Mouse (Mus musculus) MEL (cell line): Measurements from ENCODE around the gene Rcc1l.

Experiments used
- CHD2 ChIP-seq: IDR thresholded peaks from 2 replicates; pipeline ENCODE4 v1.6.1; 2011; ENCODE audit warnings: low read length, improper control_type of control experiment
- CTCF ChIP-seq, 3 experiments: IDR thresholded peaks in 2 of 3; conservative IDR thresholded peaks in 1 of 3; 2 replicates each; pipeline ENCODE4 v1.5.1; 2011 to 2012; ENCODE audit warnings: low read length in 3 of 3, low read depth in 2 of 3, mild to moderate bottlenecking in 2 of 3, improper control_type of control experiment in 1 of 3, inconsistent platforms in 1 of 3, mixed read lengths in 1 of 3, moderate library complexity in 1 of 3; ENCODE audit not compliant: control insufficient read depth in 1 of 3, insufficient read depth in 1 of 3, poor library complexity in 1 of 3, severe bottlenecking in 1 of 3
- E2F4 ChIP-seq: IDR thresholded peaks from 2 replicates; pipeline ENCODE4 v1.6.1; 2011; ENCODE audit warnings: low read depth, low read length, improper control_type of control experiment, borderline replicate concordance
- EP300 ChIP-seq, 2 experiments: IDR thresholded peaks; 2 replicates each; pipeline ENCODE4 v1.6.1; 2011; ENCODE audit warnings: improper control_type of control experiment in 2 of 2, low read length in 2 of 2, low read depth in 1 of 2, mild to moderate bottlenecking in 1 of 2
- KAT2A ChIP-seq: conservative IDR thresholded peaks from 2 replicates; pipeline ENCODE4 v1.6.1; 2012; ENCODE audit warnings: low read depth, low read length, improper control_type of control experiment, inconsistent platforms
- MAFK ChIP-seq: IDR thresholded peaks from 2 replicates; pipeline ENCODE4 v1.6.1; 2011; ENCODE audit warnings: low read depth, mild to moderate bottlenecking, low read length, improper control_type of control experiment, borderline replicate concordance
- POLR2A ChIP-seq, 2 experiments: IDR thresholded peaks; 2 replicates each; pipeline ENCODE4 v1.6.1; 2011 to 2012; ENCODE audit warnings: low read length in 2 of 2, mild to moderate bottlenecking in 2 of 2, control low read depth in 1 of 2, improper control_type of control experiment in 1 of 2, low read depth in 1 of 2, moderate library complexity in 1 of 2; ENCODE audit not compliant: control insufficient read depth in 1 of 2, insufficient read depth in 1 of 2, poor library complexity in 1 of 2
- UBTF ChIP-seq: IDR thresholded peaks from 2 replicates; pipeline ENCODE4 v1.6.1; 2012; ENCODE audit warnings: low read depth, mild to moderate bottlenecking, inconsistent platforms, low read length, improper control_type of control experiment, moderate library complexity, borderline replicate concordance; ENCODE audit not compliant: insufficient read depth
- ZC3H11A ChIP-seq: IDR thresholded peaks from 2 replicates; pipeline ENCODE4 v1.6.1; 2012; ENCODE audit warnings: low read depth, mild to moderate bottlenecking, inconsistent platforms, low read length, improper control_type of control experiment
- ZKSCAN1 ChIP-seq: IDR thresholded peaks from 2 replicates; pipeline ENCODE4 v1.6.1; 2012; ENCODE audit warnings: low read depth, mild to moderate bottlenecking, inconsistent platforms, low read length, improper control_type of control experiment, moderate library complexity

- TF ChIP-seq ZC3H11A (no peak), KAT2A (no peak), E2F4 (no peak), MAFK (no peak), POLR2A (IDR thresholded peaks at IDR 0.05; ENCODE audit: control insufficient read depth in 1 of 2, insufficient read depth in 1 of 2, low read depth in 1 of 2, low read length in 2 of 2, poor library complexity in 1 of 2) (no peak), UBTF (no peak), EP300 (IDR thresholded peaks at IDR 0.05; ENCODE audit: low read depth in 1 of 2, low read length in 2 of 2) (no peak), CHD2 (no peak), ZKSCAN1 (no peak), CTCF (IDR thresholded peaks at IDR 0.05 in 2 of 3, conservative IDR thresholded peaks at IDR 0.05 in 1 of 3; ENCODE audit: control insufficient read depth in 1 of 3, insufficient read depth in 1 of 3, low read depth in 2 of 3, low read length in 3 of 3, poor library complexity in 1 of 3, severe bottlenecking in 1 of 3) (no peak)
Observed at GRCm38 (mm10) chr5:134121893-134122259, 54.7 kb downstream of the Rcc1l start.
